Mouse (Mus musculus) frontal cortex, adult 2 months (tissue): Measurements from ENCODE around the gene Gsdma2. TPM values are rescaled to one million over a fixed set of nuclear protein-coding genes. Genes with fewer than 3 reads are reported as not detected.
"Not testable (repeated sequence)": the region's sequence is repeated elsewhere in the genome, so short reads cannot be mapped to it uniquely, and the experiment has no call there.

Experiments used
- DNase-seq, 2 experiments: peaks; one replicate each; pipeline ENCODE4 v3.0.0; 2022; ENCODE audit warnings: low spot score in 1 of 2; ENCODE audit errors: extremely low spot score in 1 of 2
- polyA plus RNA-seq: library from polyadenylated mRNA; depleted of rRNA; stranded (reverse); fragments of >200 nt; gene quantifications from 2 replicates; pipeline ENCODE4 v1.2.3, GENCODE M21; 2012

Gsdma2 gene
- polyA plus RNA-seq, 1 experiment, result not detected

DNA sequence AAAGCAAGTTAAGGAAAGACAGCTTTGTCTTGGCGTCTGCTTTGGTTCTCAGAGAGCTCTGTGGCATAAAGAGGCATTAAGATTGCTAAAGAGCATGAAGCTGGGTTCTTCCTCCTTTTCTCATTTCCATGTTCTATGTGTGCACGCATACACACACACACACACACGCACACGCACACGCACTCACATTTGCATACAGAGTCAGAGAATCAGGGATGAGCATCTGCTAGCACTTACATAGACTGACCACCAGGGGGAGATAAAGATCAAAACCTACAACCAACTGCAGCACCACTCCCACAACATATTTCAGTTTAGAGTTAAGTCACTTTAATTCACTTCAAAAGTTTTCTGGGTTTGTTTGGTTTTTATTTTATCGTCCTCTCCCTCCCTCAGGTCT, 14.0 kb downstream of the Gsdma2 start:
- peak; percentile 43 to 70 for DNase-seq

- DNase-seq, result no peak
Measured at GRCm38 (mm10) chr11:98664091-98664490, 17.5 kb downstream of the Gsdma2 start, which contains the start of gene Gsdma. TSS of gene Gsdma (plus strand) at chr11:98664351.

- no peak for DNase-seq
Measured at GRCm38 (mm10) chr11:98668984-98669383, 22.4 kb downstream of the Gsdma2 start.

- no peak for DNase-seq
Measured at GRCm38 (mm10) chr11:98671284-98671815, 24.8 kb downstream of the Gsdma2 start.

- no peak for DNase-seq
Measured at GRCm38 (mm10) chr11:98671857-98672256, 25.3 kb downstream of the Gsdma2 start.

DNA sequence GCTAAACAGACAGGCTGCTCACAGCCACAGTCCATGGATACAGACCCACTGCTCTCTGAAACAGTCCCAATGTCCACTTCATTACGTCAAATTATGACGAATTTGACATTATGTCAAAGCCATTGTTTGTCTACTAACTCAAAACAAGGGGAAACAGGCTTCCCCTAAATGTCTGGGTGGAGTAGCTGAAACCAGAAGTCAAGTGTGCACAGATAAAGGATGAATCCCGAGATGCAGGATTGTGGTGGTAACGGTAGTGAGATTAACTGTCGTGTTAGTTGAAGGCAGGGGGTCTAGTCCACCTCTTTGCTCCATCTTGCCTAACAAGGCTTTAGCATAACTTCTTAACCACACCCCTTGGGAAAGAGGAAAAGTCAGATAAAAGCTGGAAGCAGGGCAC, 25.9 kb downstream of the Gsdma2 start:
- DNase-seq, result no peak

GRCm38 (mm10) chr11:98673136-98673535, 26.6 kb downstream of the Gsdma2 start:
- DNase-seq, result peak in 1 of 2 experiments; percentile 65

GRCm38 (mm10) chr11:98675829-98676363, 29.3 kb downstream of the Gsdma2 start:
- no peak for DNase-seq

GRCm38 (mm10) chr11:98680023-98680422, 33.5 kb downstream of the Gsdma2 start:
- DNase-seq, result no peak

DNA sequence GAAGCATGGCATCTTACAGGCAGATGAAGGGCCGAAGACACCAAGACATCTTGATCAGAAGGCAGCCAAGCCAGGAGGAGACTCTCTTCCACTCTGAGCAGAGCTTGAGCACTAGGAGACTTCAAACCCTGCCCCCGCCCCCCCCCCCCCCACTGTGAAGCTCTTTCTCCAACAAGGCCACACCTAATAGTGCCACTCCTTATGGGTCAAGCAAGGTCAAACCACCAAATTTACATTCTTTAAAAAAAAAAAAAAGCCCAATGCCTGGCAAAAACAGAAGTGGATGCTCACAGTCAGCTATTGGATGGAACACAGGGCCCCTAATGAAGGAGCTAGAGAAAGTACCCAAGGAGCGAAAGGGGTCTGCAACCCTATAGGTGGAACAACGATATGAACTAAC, 34.0 kb downstream of the Gsdma2 start:
- DNase-seq, result not testable (repeated sequence)

DNA sequence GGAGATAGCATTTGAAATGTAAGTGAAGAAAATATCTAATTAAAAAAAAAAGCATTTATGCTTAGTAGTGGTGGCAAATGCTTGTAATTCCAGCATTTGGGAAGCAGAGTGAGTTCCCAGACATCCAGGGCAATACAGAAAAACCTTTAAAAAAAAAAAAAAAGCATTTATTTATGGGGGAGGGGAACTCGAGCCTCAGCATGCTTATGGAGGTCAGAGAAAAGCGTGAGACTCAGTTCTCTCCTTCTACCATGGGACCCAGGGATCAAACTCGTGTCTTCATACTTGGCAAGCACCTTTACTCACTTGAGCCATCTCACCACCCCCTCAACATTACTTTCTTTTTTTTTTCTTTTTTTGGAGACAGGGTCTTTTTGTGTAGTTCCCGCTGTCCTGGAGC, 34.6 kb downstream of the Gsdma2 start:
- DNase-seq, result no peak

GRCm38 (mm10) chr11:98681786-98682745, 35.5 kb downstream of the Gsdma2 start, which contains the start of gene Psmd3:
TSS of gene Psmd3 (plus strand) at chr11:98682554.
- DNase-seq, result peak; percentile 92 to 99

GRCm38 (mm10) chr11:98682811-98683210, 36.3 kb downstream of the Gsdma2 start:
- DNase-seq, result no peak

GRCm38 (mm10) chr11:98685642-98686041, 39.1 kb downstream of the Gsdma2 start:
- no peak for DNase-seq

- DNase-seq, result no peak
Measured at GRCm38 (mm10) chr11:98686976-98687375, 40.4 kb downstream of the Gsdma2 start.

GRCm38 (mm10) chr11:98688009-98688408, 41.5 kb downstream of the Gsdma2 start:
- no peak for DNase-seq

DNA sequence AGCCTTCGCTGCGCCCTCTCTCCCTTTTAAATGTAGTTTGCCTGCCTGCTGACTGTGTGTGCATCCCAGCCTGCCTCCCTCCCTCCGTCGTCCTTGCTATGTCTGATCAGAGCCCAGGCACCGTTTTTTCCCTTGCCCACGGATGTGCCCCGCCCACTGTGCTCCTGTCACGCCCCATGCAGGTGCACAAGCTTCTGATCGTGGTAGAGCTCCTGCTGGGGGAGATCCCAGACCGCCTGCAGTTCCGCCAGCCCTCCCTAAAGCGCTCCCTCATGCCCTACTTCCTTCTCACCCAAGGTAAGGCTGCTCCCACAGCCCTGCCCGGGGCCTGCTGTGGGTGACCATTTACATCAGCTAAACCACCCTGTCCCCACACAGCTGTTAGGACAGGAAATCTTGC, 46.6 kb downstream of the Gsdma2 start:
- no peak for DNase-seq

- no peak for DNase-seq
Measured at GRCm38 (mm10) chr11:98693746-98694145, 47.2 kb downstream of the Gsdma2 start.

GRCm38 (mm10) chr11:98694301-98694700, 47.7 kb downstream of the Gsdma2 start:
- DNase-seq, result no peak

DNA sequence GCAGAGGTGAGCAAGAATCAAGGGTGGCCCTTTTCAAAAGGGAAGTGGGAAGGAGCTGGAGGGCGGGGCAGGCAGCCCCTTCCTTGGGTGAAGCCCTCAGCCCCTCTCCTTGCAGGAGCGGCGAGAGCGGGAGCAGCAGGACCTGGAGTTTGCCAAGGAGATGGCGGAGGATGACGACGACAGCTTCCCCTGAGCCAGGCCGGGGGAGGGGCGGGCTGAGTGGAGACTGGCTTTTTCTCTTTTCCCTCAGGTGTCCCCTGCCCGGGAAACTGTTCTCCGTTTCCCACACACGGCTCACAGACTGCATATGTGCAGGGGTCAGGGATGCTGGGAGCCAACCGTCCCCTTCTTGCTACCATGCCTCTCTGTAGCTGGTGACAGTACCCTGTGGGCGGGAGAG, 48.8 kb downstream of the Gsdma2 start:
- DNase-seq, result no peak

DNA sequence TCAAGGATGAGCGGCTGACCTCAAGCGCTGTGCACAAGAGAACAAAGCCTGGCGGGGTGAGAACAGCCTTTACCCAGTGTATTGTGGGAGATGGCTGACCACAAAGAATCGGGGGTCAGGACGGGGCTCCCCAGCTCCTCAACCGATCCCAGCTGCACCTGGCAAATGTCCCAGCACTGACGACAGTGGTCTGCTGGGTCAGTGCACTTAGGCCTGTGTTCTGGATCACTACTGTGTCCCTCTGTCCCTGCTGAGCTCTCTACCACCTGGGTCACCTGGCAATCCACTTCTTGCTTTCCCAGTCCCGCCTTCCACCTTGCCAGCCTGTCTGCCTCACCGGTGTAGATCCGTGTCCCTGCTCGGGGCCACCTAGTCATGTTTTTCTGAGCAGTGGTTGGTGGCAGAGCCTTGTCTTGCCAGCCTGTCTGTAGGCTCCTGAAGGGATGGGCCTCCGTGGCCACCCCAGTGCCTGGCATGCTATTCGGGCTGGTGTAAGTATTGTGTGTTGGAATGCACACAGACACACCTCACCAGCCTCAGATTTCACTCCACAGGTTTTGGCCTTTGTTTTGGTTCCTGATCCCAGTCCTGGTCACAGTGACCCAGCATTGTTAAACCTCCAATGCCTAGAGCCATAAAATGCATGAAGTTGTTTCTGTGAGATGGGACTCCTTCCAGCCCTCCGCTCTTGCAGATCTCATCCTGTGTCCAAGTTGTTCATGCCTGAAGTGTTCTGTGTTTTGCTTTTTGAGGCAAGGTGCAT, 50.1 kb downstream of the Gsdma2 start:
- DNase-seq, result no peak
